ENCODE assay signal across 32 mouse cellular contexts in the genomic region with DNA sequence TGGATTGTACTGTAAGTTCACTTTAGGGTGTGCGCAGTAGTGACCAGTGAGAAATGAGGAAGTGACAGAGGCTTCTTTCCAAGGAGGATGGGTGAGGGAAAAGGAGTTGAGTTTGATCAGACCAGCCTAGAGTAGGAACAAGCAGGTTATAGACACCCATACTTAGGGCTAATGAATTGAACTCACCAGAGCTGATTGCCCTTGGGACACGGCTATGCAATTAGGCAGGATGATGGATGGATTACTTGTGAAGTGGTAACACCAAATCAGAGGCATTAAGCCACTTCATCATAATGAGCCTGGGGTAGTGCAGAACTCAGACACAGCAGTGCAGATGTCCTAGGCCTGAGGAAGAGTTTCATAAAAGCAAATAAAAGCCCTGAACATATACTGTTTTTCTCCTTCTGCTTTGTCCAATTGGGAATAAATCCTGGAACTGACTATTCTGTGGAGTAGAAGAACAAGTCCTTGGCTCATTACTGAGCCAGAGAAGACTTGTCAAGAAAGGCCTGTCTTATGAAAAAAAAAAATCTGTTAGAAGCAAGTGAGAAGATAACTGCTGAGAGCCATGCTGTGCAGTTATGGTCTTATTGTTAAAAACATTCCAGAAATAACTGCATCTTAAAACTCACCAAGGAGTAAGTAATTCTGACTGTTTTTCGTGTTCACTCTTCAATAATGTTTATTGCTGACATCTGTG.
A peak's percentile ranks its signal among the peaks of the same experiment; 100 is the strongest.
DNase-seq lines count a peak whose midpoint lies in the region; ATAC-seq and TF ChIP-seq lines count a peak whose summit lies in the region.
"Had no signal": no experiment of that assay in that cellular context is flagged by ENCODE, and none has a peak within 500 bp of the region (broad histone marks: within the 10 kb centered on the region; RNA-seq: fewer than 3 reads in every experiment).

No protein-coding gene starts in this region.

- ATAC-seq in hindbrain, embryonic 11.5 days (ENCODE audit: low FRiP score): peak; percentile 72
- no peak for ATAC-seq in hindbrain, postnatal 0 days
- ATAC-seq: forebrain, embryonic 14.5 days; Patski had no signal

- no peaks in the 10 kb centered on the region for H3K27me3 ChIP-seq in hindbrain, embryonic 11.5 days (ENCODE audit: control insufficient read depth, insufficient read depth, low read length)
- no peaks in the 10 kb centered on the region for H3K27me3 ChIP-seq in hindbrain, postnatal 0 days (ENCODE audit: insufficient read depth, low read length)
- H3K27me3 ChIP-seq: embryonic facial prominence, embryonic 15.5 days; limb, embryonic 13.5 days; lung, embryonic 15.5 days; neural tube, embryonic 12.5 days; Patski; stomach, embryonic 15.5 days had no signal

- no peaks in the 10 kb centered on the region for H3K9me3 ChIP-seq in hindbrain, embryonic 11.5 days (ENCODE audit: control insufficient read depth, low read length)
- no peaks in the 10 kb centered on the region for H3K9me3 ChIP-seq in hindbrain, postnatal 0 days (ENCODE audit: low read length)
- H3K9me3 ChIP-seq: embryonic facial prominence, embryonic 10.5 days; embryonic facial prominence, embryonic 15.5 days; G1E; limb, embryonic 13.5 days; lung, embryonic 15.5 days; midbrain, embryonic 10.5 days; neural tube, embryonic 12.5 days; stomach, embryonic 15.5 days had no signal

- TF ChIP-seq CTCF in hindbrain, postnatal 0 days (IDR thresholded peaks at IDR 0.05; ENCODE audit: low read depth): no peak

- peak; percentile 8 for DNase-seq in embryo, embryonic 10.5 days (ENCODE audit: low spot score)
- no peak for DNase-seq in embryo, embryonic 9.5 days (ENCODE audit: extremely low spot score)
- peak; percentile 32 for DNase-seq in hindbrain, embryonic 11.5 days (ENCODE audit: low spot score)
- no peak for DNase-seq in hindbrain, postnatal 0 days (ENCODE audit: low spot score)
- peak; percentile 19 for DNase-seq in 416B (ENCODE audit: low read depth)
- peak; percentile 6 for DNase-seq in hindlimb bud, embryonic 11.5 days (ENCODE audit: extremely low spot score, low read depth, low spot score)
- no peak for DNase-seq in cerebellum, adult 9-11 months
- DNase-seq in cerebellum, postnatal 10 days: no peak
- DNase-seq: adrenal gland, postnatal 10 days; cerebellum, adult 18-20 months; cerebellum, postnatal 36 days; gastrocnemius, adult 2 months; gastrocnemius, postnatal 36 days; heart, adult 18-20 months; heart, postnatal 36 days; kidney, adult 18-20 months; kidney, postnatal 4 days; right cerebral cortex, postnatal 14 days; thymus, postnatal 36 days had no signal

- no peak overlapping the region for H3K9ac ChIP-seq in hindbrain, embryonic 11.5 days (ENCODE audit: low read depth, low read length)
- H3K9ac ChIP-seq in hindbrain, postnatal 0 days (replicated peaks; ENCODE audit: low read length): no peak overlapping the region
- H3K9ac ChIP-seq: embryonic facial prominence, embryonic 15.5 days; limb, embryonic 13.5 days; lung, embryonic 15.5 days; neural tube, embryonic 12.5 days; stomach, embryonic 15.5 days had no signal

- no peak overlapping the region for H3K4me2 ChIP-seq in hindbrain, embryonic 11.5 days (replicated peaks; ENCODE audit: low read depth, low read length)
- H3K4me2 ChIP-seq in hindbrain, postnatal 0 days (ENCODE audit: low read depth, low read length): no peak overlapping the region
- H3K4me2 ChIP-seq: embryonic facial prominence, embryonic 15.5 days; heart, embryonic 11.5 days; limb, embryonic 13.5 days; liver, embryonic 11.5 days; lung, embryonic 15.5 days; neural tube, embryonic 12.5 days; stomach, embryonic 15.5 days had no signal

- H3K4me1 ChIP-seq in hindbrain, embryonic 11.5 days (replicated peaks; ENCODE audit: control insufficient read depth, insufficient read depth, low read length): no peaks in the 10 kb centered on the region
- H3K4me1 ChIP-seq in hindbrain, postnatal 0 days (ENCODE audit: insufficient read depth, low read length): no peaks in the 10 kb centered on the region
- H3K4me1 ChIP-seq: embryonic facial prominence, embryonic 10.5 days; embryonic facial prominence, embryonic 15.5 days; limb, embryonic 13.5 days; lung, embryonic 15.5 days; midbrain, embryonic 10.5 days; neural tube, embryonic 12.5 days; stomach, embryonic 15.5 days had no signal

- WGBS in hindbrain, embryonic 11.5 days: 73% methylated on average over 3 of the region's 3 CpGs
- 73% methylated on average over 3 of the region's 3 CpGs for WGBS in hindbrain, postnatal 0 days

- H3K36me3 ChIP-seq in hindbrain, embryonic 11.5 days (ENCODE audit: control insufficient read depth, insufficient read depth, low read length): no peaks in the 10 kb centered on the region
- H3K36me3 ChIP-seq in hindbrain, postnatal 0 days (ENCODE audit: insufficient read depth, low read length): no peaks in the 10 kb centered on the region
- H3K36me3 ChIP-seq: embryonic facial prominence, embryonic 10.5 days; embryonic facial prominence, embryonic 15.5 days; G1E; limb, embryonic 13.5 days; lung, embryonic 15.5 days; midbrain, embryonic 10.5 days; neural tube, embryonic 12.5 days; stomach, embryonic 15.5 days had no signal

- H3K4me3 ChIP-seq in hindbrain, embryonic 11.5 days (ENCODE audit: low read depth, low read length): no peak overlapping the region
- no peak overlapping the region for H3K4me3 ChIP-seq in hindbrain, postnatal 0 days (ENCODE audit: low read length)
- H3K4me3 ChIP-seq: embryonic facial prominence, embryonic 10.5 days; embryonic facial prominence, embryonic 15.5 days; gastrocnemius, adult 2 months; limb, embryonic 13.5 days; lung, embryonic 15.5 days; midbrain, embryonic 10.5 days; myocyte; neural tube, embryonic 12.5 days; stomach, embryonic 15.5 days had no signal

- H3K27ac ChIP-seq in hindbrain, embryonic 11.5 days (ENCODE audit: low read depth, low read length): no peak overlapping the region
- H3K27ac ChIP-seq in hindbrain, postnatal 0 days: no peak overlapping the region
- H3K27ac ChIP-seq: embryonic facial prominence, embryonic 10.5 days; embryonic facial prominence, embryonic 15.5 days; gastrocnemius, adult 2 months; limb, embryonic 13.5 days; lung, embryonic 15.5 days; midbrain, embryonic 10.5 days; neural tube, embryonic 12.5 days; stomach, embryonic 15.5 days had no signal

Comparison
In these comparisons a context has a peak if more than half of its experiments do, and no peak if none do; other contexts are left out.
1. DNase-seq: peak in embryo, embryonic 10.5 days (single experiment), hindbrain, embryonic 11.5 days (single experiment), 416B (single experiment) and hindlimb bud, embryonic 11.5 days (single experiment); none in embryo, embryonic 9.5 days (single experiment), hindbrain, postnatal 0 days (single experiment), cerebellum, adult 9-11 months (single experiment) and cerebellum, postnatal 10 days (0 of 2).